9 mouse cellular contexts compared by ENCODE assay signal in genomic region chr16:8539150-8539865, GRCm38 (mm10). TPM values are rescaled to one million over a fixed set of nuclear protein-coding genes. Genes with fewer than 3 reads are reported as not detected.
A peak's percentile ranks its signal among the peaks of the same experiment; 100 is the strongest.
DNase-seq lines count a peak whose midpoint lies in the region; ATAC-seq and TF ChIP-seq lines count a peak whose summit lies in the region.
"Had no signal": no experiment of that assay in that cellular context is flagged by ENCODE, and none has a peak within 500 bp of the region (broad histone marks: within the 10 kb centered on the region; RNA-seq: fewer than 3 reads in every experiment).

No protein-coding gene starts in this region.

- no peaks in the 10 kb centered on the region for H3K36me3 ChIP-seq in forebrain, postnatal 0 days (ENCODE audit: insufficient read depth)
- H3K36me3 ChIP-seq: limb, embryonic 15.5 days had no signal

- TF ChIP-seq CTCF in cerebellum, adult 2 months (IDR thresholded peaks at IDR 0.05; ENCODE audit: borderline replicate concordance, insufficient read depth, low read depth, low read length), result no peak
- no peak for TF ChIP-seq CTCF in forebrain, postnatal 0 days (IDR thresholded peaks at IDR 0.05; ENCODE audit: low read depth)

- TF ChIP-seq POLR2A in cerebellum, adult 2 months (IDR thresholded peaks at IDR 0.05; ENCODE audit: borderline replicate concordance, insufficient read depth, low read length), result no peak

- 81% methylated on average over 9 of the region's 9 CpGs for WGBS in cerebellum, adult 2 months
- WGBS in forebrain, postnatal 0 days, result 19% methylated on average over 9 of the region's 9 CpGs

- H3K4me3 ChIP-seq in cerebellum, adult 2 months (replicated peaks; ENCODE audit: insufficient read depth, low read depth, low read length), result no peak overlapping the region
- H3K4me3 ChIP-seq in forebrain, postnatal 0 days (ENCODE audit: low read depth, low read length), result no peak overlapping the region
- H3K4me3 ChIP-seq: limb, embryonic 15.5 days had no signal

- no peak overlapping the region for H3K27ac ChIP-seq in cerebellum, adult 2 months (ENCODE audit: insufficient read depth, low read length)
- peak overlapping the region; percentile 88 for H3K27ac ChIP-seq in forebrain, postnatal 0 days (ENCODE audit: low read depth, low read length)
- H3K27ac ChIP-seq: limb, embryonic 15.5 days had no signal

- peaks cover 10% of the 10 kb centered on the region for H3K4me1 ChIP-seq in cerebellum, adult 2 months (ENCODE audit: control insufficient read depth, insufficient read depth, low read length)
- peaks cover 32% of the 10 kb centered on the region for H3K4me1 ChIP-seq in forebrain, postnatal 0 days (ENCODE audit: insufficient read depth)

- H3K9ac ChIP-seq in forebrain, postnatal 0 days, result peak overlapping the region; percentile 26
- H3K9ac ChIP-seq: limb, embryonic 15.5 days had no signal

- no peaks in the 10 kb centered on the region for H3K27me3 ChIP-seq in cerebellum, adult 2 months (ENCODE audit: control insufficient read depth, insufficient read depth, low read length)
- H3K27me3 ChIP-seq in forebrain, postnatal 0 days (ENCODE audit: insufficient read depth, low read length), result no peaks in the 10 kb centered on the region
- H3K27me3 ChIP-seq: limb, embryonic 15.5 days had no signal

- no peaks in the 10 kb centered on the region for H3K9me3 ChIP-seq in forebrain, postnatal 0 days (ENCODE audit: low read length)
- H3K9me3 ChIP-seq: limb, embryonic 15.5 days had no signal

- DNase-seq in cerebellum, postnatal 10 days, result peak; percentile 65 to 74
- DNase-seq in cerebellum, adult 2 months, result no peak
- peak; percentile 90 for DNase-seq in forebrain, postnatal 0 days
- DNase-seq in left cerebral cortex, adult 11 months (ENCODE audit: low spot score), result peak; percentile 63
- peak; percentile 21 for DNase-seq in retina, postnatal 7 days (ENCODE audit: low read depth, low spot score)
- no peak for DNase-seq in cerebellum, postnatal 25 days
- DNase-seq in urinary bladder, adult 18-20 months (ENCODE audit: low spot score in 2 of 2), result no peak

- H3K4me2 ChIP-seq in forebrain, postnatal 0 days (ENCODE audit: low read depth), result peak overlapping the region; percentile 29; the same call in 1 of the 2 replicates
- H3K4me2 ChIP-seq: limb, embryonic 15.5 days had no signal

- peak; percentile 91 for ATAC-seq in forebrain, postnatal 0 days
- no peak for ATAC-seq in granulocyte monocyte progenitor cell, adult 5-6 weeks (replicated peaks; ENCODE audit: poor library complexity, severe bottlenecking)

RNA-seq across cellular contexts. Expression of gene Abat, which starts 26.1 kb away (rescaled TPM):
- polyA plus RNA-seq in cerebellum, adult 2 months (2012; rRNA removed), result 248 and 252 TPM in 2 replicates
- 76.1 and 104 TPM in 2 replicates for total RNA-seq in forebrain, postnatal 0 days (2014; rRNA removed)
- polyA plus RNA-seq in forebrain, postnatal 0 days (2015; fragmentation: Nextera tagmentation; extraction: Ambion mirVana), result 54.9 and 69.4 TPM in 2 replicates
- not detected in 2 replicates for total RNA-seq in granulocyte monocyte progenitor cell, adult 5-6 weeks (2014; fragmentation: Nextera tagmentation)
- total RNA-seq in granulocyte monocyte progenitor cell, adult 5-6 weeks (2017), result not detected in 2 replicates

Comparison
In these comparisons a context has a peak if more than half of its experiments do, and no peak if none do; other contexts are left out.
1. DNase-seq: peak in cerebellum, postnatal 10 days (2 of 2), forebrain, postnatal 0 days (single experiment), left cerebral cortex, adult 11 months (single experiment) and retina, postnatal 7 days (single experiment); none in cerebellum, adult 2 months (0 of 2), cerebellum, postnatal 25 days (0 of 2) and urinary bladder, adult 18-20 months (0 of 2).
2. RNA of gene Abat, which starts 26.1 kb away (total RNA-seq): 76.1 to 104 TPM in forebrain, postnatal 0 days; not detected in granulocyte monocyte progenitor cell, adult 5-6 weeks; every median in the first group is over 10 times any median in the second.